Mouse (Mus musculus) midbrain, embryonic 15.5 days (tissue): Measurements from ENCODE around the gene Trim31. TPM values are rescaled to one million over a fixed set of nuclear protein-coding genes. Genes with fewer than 3 reads are reported as not detected.

Experiments used
- ATAC-seq: fragments of 200-750 bp; cut with Nextera tagmentation; replicated peaks from 2 replicates; pipeline ENCODE4 v1.8.0; 2017; ENCODE audit warnings: moderate TSS enrichment
- H3K27ac ChIP-seq: fragments of 300-500 bp; sonication (generic); 2 replicates; pipeline ENCODE4 v1.5.1; 2015; ENCODE audit warnings: mild to moderate bottlenecking, inconsistent platforms
- H3K27me3 ChIP-seq: fragments of 300-500 bp; sonication (generic); replicated peaks from 2 replicates; pipeline ENCODE4 v1.6.1; 2015; ENCODE audit warnings: inconsistent platforms
- H3K36me3 ChIP-seq: fragments of 300-500 bp; sonication (generic); replicated peaks from 2 replicates; pipeline ENCODE4 v1.6.1; 2015; ENCODE audit warnings: inconsistent platforms
- H3K4me1 ChIP-seq: fragments of 300-500 bp; sonication (generic); 2 replicates; pipeline ENCODE4 v1.6.1; 2015; ENCODE audit warnings: inconsistent platforms
- H3K4me2 ChIP-seq: fragments of 300-500 bp; sonication (generic); 2 replicates; pipeline ENCODE4 v1.6.1; 2015; ENCODE audit warnings: inconsistent platforms, mild to moderate bottlenecking, moderate library complexity
- H3K4me3 ChIP-seq: fragments of 300-500 bp; sonication (generic); 2 replicates; pipeline ENCODE4 v1.5.1; 2015; ENCODE audit warnings: mild to moderate bottlenecking, inconsistent platforms
- H3K9ac ChIP-seq: fragments of 300-500 bp; sonication (generic); 2 replicates; pipeline ENCODE4 v1.6.1; 2015; ENCODE audit warnings: mild to moderate bottlenecking, inconsistent platforms
- H3K9me3 ChIP-seq: fragments of 300-500 bp; sonication (generic); 2 replicates; pipeline ENCODE4 v1.6.1; 2016; ENCODE audit warnings: inconsistent platforms
- WGBS: fragments of 180-500 bp; shearing (Covaris S2); methylation state at CpG from one replicate; pipeline ENCODE4 v1.1.7; 2015; ENCODE audit warnings: mixed read lengths; 5-methylcytosine and 5-hydroxymethylcytosine counted together
- polyA plus RNA-seq: library from polyadenylated mRNA; unstranded; fragments of >200 nt; fragmentation: Nextera tagmentation; extraction: Ambion mirVana; gene quantifications from 2 replicates; pipeline ENCODE4 v1.2.1, GENCODE M21; 2015

Trim31 gene
- polyA plus RNA-seq, 1 experiment from 2014 or later, result not detected

GRCm38 (mm10) chr17:36952631-36953030 is 54.7 kb downstream of the Trim31 start:
- WGBS, result 92% methylated on average over 2 of the region's 2 CpGs
- H3K4me3 ChIP-seq, result no peak overlapping the region
- no peak for ATAC-seq
- peaks cover 18% of the 10 kb centered on the region for H3K36me3 ChIP-seq
- no peak overlapping the region for H3K27ac ChIP-seq
- peaks cover 32% of the 10 kb centered on the region for H3K4me1 ChIP-seq
- no peaks in the 10 kb centered on the region for H3K27me3 ChIP-seq
- H3K9me3 ChIP-seq, result no peaks in the 10 kb centered on the region
- H3K9ac ChIP-seq, result no peak overlapping the region
- H3K4me2 ChIP-seq, result no peak overlapping the region

- Histone ChIP-seq H3K27ac (no peak overlapping the region), H3K9me3 (no peaks in the 10 kb centered on the region), H3K4me2 (no peak overlapping the region), H3K4me1 (peaks cover 32% of the 10 kb centered on the region), H3K4me3 (no peak overlapping the region), H3K9ac (no peak overlapping the region), H3K27me3 (no peaks in the 10 kb centered on the region), H3K36me3 (peaks cover 18% of the 10 kb centered on the region)
- no peak for ATAC-seq
- 91% methylated on average over 1 of the region's 1 CpGs for WGBS
Measured at GRCm38 (mm10) chr17:36953062-36953461, 55.1 kb downstream of the Trim31 start.

GRCm38 (mm10) chr17:36957999-36958743 is 60.3 kb downstream of the Trim31 start, which contains the start of the genes Znrd1 and Znrd1as:
Gene Znrd1 (minus strand): TSS chr17:36958559.
Gene Znrd1as (plus strand): TSS chr17:36958592.
- Histone ChIP-seq H3K36me3 (peaks cover 10% of the 10 kb centered on the region; the same call in 1 of the 2 replicates), H3K9me3 (no peaks in the 10 kb centered on the region), H3K4me2 (peak within 1 kb of the TSS; percentile 84), H3K27ac (peak within 1 kb of the TSS; percentile 80), H3K27me3 (no peaks in the 10 kb centered on the region), H3K4me1 (peaks cover 27% of the 10 kb centered on the region), H3K9ac (peak within 1 kb of the TSS; percentile 66), H3K4me3 (peak within 1 kb of the TSS; percentile 67)
- under 1% methylated on average over 46 of the region's 46 CpGs for WGBS
- ATAC-seq, result peak; percentile 97

- H3K27ac ChIP-seq, result peak overlapping the region; percentile 70
- peak; percentile 15 for ATAC-seq
Measured at GRCm38 (mm10) chr17:36958884-36959283, 61.0 kb downstream of the Trim31 start.

More at GRCm38 (mm10) chr17:36958884-36959283, 61.0 kb downstream of the Trim31 start:
- peak overlapping the region; percentile 67 for H3K4me3 ChIP-seq
- no peaks in the 10 kb centered on the region for H3K9me3 ChIP-seq
- H3K4me2 ChIP-seq, result peak overlapping the region; percentile 84
- no peaks in the 10 kb centered on the region for H3K27me3 ChIP-seq
- peaks cover 10% of the 10 kb centered on the region; the same call in 1 of the 2 replicates for H3K36me3 ChIP-seq
- H3K9ac ChIP-seq, result peak overlapping the region; percentile 55
- H3K4me1 ChIP-seq, result peaks cover 27% of the 10 kb centered on the region
- 12% methylated on average over 12 of the region's 12 CpGs for WGBS

Other genes starting within 250 kb of the Trim31 start
- gene H2-M1, start 225.9 kb upstream of the Trim31 start, polyA plus RNA-seq, result not detected in 2 replicates
- not detected in 2 replicates for gene H2-M10.5, start 125.2 kb upstream of the Trim31 start, polyA plus RNA-seq
- not detected in 2 replicates for gene H2-M10.6, start 85.9 kb upstream of the Trim31 start, polyA plus RNA-seq
- gene Trim26, start 61.0 kb upstream of the Trim31 start, polyA plus RNA-seq, result 46.1 and 51.7 TPM in 2 replicates
- 0.79 and 1.2 TPM in 2 replicates for gene Trim15, start 30.9 kb upstream of the Trim31 start, polyA plus RNA-seq
- 1.2 and 1.5 TPM in 2 replicates for gene Trim10, start 28.5 kb upstream of the Trim31 start, polyA plus RNA-seq
- not detected in 2 replicates for gene Trim40, start 8.0 kb upstream of the Trim31 start, polyA plus RNA-seq
- gene Rnf39, start 44.8 kb downstream of the Trim31 start, polyA plus RNA-seq, result 1.1 and 1.7 TPM in 2 replicates
- gene Ppp1r11, start 53.6 kb downstream of the Trim31 start, polyA plus RNA-seq, result 163 and 172 TPM in 2 replicates
- gene Znrd1, start 60.4 kb downstream of the Trim31 start, polyA plus RNA-seq, result 51.0 and 52.7 TPM in 2 replicates
- 4.7 and 4.9 TPM in 2 replicates for gene Znrd1as, start 60.5 kb downstream of the Trim31 start, polyA plus RNA-seq
- 0.40 and 0.68 TPM in 2 replicates for gene 2410137M14Rik, start 83.1 kb downstream of the Trim31 start, polyA plus RNA-seq
- 3.4 and 3.8 TPM in 2 replicates for gene H2-M5, start 91.4 kb downstream of the Trim31 start, polyA plus RNA-seq
- gene Zfp57, start 103.0 kb downstream of the Trim31 start, polyA plus RNA-seq, result 289 and 324 TPM in 2 replicates
- gene Mog, start 125.3 kb downstream of the Trim31 start, polyA plus RNA-seq, result 2.4 and 3.7 TPM in 2 replicates
- gene Gabbr1, start 147.8 kb downstream of the Trim31 start, polyA plus RNA-seq, result 86.4 and 88.8 TPM in 2 replicates
- 0.06 TPM in 1 of 2 replicates, not detected in the other for gene Olfr90, start 190.4 kb downstream of the Trim31 start, polyA plus RNA-seq
- gene Olfr91, start 200.2 kb downstream of the Trim31 start, polyA plus RNA-seq, result not detected in 2 replicates
- gene Olfr92, start 222.0 kb downstream of the Trim31 start, polyA plus RNA-seq, result not detected in 2 replicates